Mouse (Mus musculus) gastrocnemius, adult 2 months (tissue): ENCODE results near the gene Asic4. TPM values are rescaled to one million over a fixed set of nuclear protein-coding genes. Genes with fewer than 3 reads are reported as not detected.

Experiments
- DNase-seq: peaks from one replicate; pipeline ENCODE4 v3.0.0; 2022
- H3K27ac ChIP-seq: fragments of 200-600 bp; 2 replicates; pipeline ENCODE4 v1.8.1; 2022; ENCODE audit warnings: mild to moderate bottlenecking
- H3K4me3 ChIP-seq: fragments of 200-600 bp; 2 replicates; pipeline ENCODE4 v1.8.1; 2022; ENCODE audit warnings: mild to moderate bottlenecking, moderate library complexity
- CTCF ChIP-seq: fragments of 200-600 bp; IDR thresholded peaks from 2 replicates; pipeline ENCODE4 v1.8.1; 2022; ENCODE audit warnings: antibody characterized with exemption, mild to moderate bottlenecking, moderate library complexity
- intact Hi-C: fragments of 180-260 bp; cut with DNase I; formaldehyde crosslinking; loops from one replicate; pipeline ENCODE4 v1.15.1; 2025
- total RNA-seq, 2 experiments: library from RNA; stranded (reverse); gene quantifications; 2 replicates each; pipeline ENCODE4 v1.2.3; 2021

Gene Asic4
- total RNA-seq, 2 experiments from 2014 or later = not detected

DNA sequence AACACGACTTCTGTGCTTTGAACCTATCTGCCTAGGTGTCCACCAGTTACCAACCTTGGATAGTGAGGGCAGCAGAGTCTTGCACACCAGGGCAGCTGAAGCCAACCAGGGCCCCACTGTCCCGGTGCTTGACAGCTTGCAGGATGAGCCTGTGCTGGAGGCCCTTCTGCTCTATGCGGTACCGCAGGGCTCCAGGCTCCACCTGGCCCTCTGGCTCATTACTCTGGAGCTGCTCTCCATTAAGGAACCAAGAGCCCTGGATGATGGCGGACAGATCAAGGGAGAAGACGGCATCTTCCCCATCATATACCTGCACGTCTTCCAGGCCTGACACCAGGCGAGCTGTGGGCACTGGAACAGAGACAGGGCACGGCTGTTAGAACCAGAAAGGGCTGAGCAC lies 51.7 kb downstream of the Asic4 start:
- H3K27ac ChIP-seq = no peak overlapping the region
- no peak for DNase-seq
- H3K4me3 ChIP-seq = no peak overlapping the region
- no peak for TF ChIP-seq CTCF
- intact Hi-C loops = no loop called here

- no peak overlapping the region for H3K27ac ChIP-seq
- DNase-seq = no peak
- H3K4me3 ChIP-seq = no peak overlapping the region
- intact Hi-C loops = no loop called here
- no peak for TF ChIP-seq CTCF
These were observed 52.9 kb downstream of the Asic4 start for GRCm38 (mm10) chr1:75502945-75503650.

GRCm38 (mm10) chr1:75503651-75503980 lies 53.4 kb downstream of the Asic4 start:
- H3K27ac ChIP-seq = no peak overlapping the region
- intact Hi-C loops = no loop called here

DNA sequence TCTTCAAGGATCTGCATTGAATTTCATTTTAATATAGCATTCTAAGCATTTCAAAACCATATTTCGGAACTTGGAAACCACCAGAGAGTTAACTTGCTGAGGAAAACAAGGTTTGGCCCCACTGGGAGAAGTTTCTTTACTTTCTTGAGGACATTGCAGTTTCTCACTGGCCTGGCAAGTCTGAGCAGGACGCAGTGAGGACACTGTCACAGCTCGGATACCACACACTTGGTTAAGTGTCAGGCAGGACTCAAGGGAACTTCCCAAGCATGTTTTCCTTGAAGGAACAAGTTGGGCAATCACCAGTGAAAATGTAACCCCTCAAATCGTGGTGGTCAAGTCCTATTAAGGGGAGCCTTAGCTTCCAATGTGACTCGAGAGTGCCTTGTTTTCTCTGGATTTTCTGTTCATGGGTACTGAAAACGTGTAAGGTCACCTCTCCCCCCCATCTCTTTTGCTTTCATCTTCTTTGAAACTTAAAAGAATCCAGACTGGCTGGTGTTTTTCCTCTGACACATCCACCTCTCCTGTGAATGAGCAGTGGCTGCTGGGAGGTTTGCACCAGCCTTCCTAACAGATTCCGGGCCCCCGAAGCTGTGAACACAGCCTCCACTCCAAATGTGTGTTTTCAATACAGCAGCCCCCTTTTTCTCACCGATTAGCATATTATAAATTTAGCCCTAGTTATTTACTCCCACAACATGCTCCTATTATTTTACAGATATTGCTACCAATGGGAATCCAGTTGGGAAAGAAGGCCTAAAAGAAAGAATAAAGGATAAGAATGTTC lies 54.2 kb downstream of the Asic4 start:
- DNase-seq = no peak
- H3K4me3 ChIP-seq = peak overlapping the region; percentile 82
- no peak for TF ChIP-seq CTCF
- intact Hi-C loops = loop anchor here (1.0 to 5.0 kb wide), 2 partner anchors 22 to 43 kb away; partner anchors contain the start of gene Slc4a3
- peak overlapping the region; percentile 92 for H3K27ac ChIP-seq

More at GRCm38 (mm10) chr1:75503651-75503980, 53.4 kb downstream of the Asic4 start:
- DNase-seq = no peak
- no peak overlapping the region for H3K4me3 ChIP-seq
- no peak for TF ChIP-seq CTCF

GRCm38 (mm10) chr1:75505159-75505955 lies 55.1 kb downstream of the Asic4 start:
- TF ChIP-seq CTCF = no peak
- DNase-seq = peak; percentile 87
- peak overlapping the region; percentile 82 for H3K4me3 ChIP-seq
- intact Hi-C loops = loop anchor here (5.0 kb wide), 1 partner anchor 42 kb away; the partner anchor contains the start of gene Slc4a3
- peak overlapping the region; percentile 92 for H3K27ac ChIP-seq

GRCm38 (mm10) chr1:75505956-75506831 lies 56.0 kb downstream of the Asic4 start, which contains the start of gene Obsl1:
Gene Obsl1 (minus strand): TSS chr1:75506452.
- no peak for TF ChIP-seq CTCF
- H3K4me3 ChIP-seq = peak within 1 kb of the TSS; percentile 82
- peak within 1 kb of the TSS; percentile 92 for H3K27ac ChIP-seq
- peak; percentile 84 for DNase-seq
- intact Hi-C loops = loop anchor here (5.0 kb wide), 1 partner anchor 41 kb away; the partner anchor contains the start of gene Slc4a3

DNA sequence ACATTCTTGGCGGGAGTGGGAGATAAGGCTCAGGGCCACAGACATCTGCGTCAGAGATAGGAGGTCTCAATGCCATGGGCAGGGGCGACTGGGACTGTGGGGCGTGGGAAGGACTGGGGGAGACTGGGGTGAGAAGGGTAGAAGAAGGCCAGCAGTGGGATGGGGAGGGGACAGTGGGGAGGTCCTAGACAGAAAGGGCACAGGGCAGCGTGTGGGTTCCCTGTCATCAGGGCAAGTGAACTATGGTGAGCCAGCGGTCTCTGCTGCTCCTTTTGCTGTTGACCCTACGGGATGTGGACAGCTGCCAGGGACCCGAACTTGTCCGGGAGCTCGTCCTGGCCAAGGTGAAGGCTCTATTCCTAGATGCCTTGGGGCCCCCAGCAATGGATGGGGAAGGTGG lies 56.8 kb downstream of the Asic4 start, which contains the start of gene Inha:
Gene Inha (plus strand): TSS at position 72 of the 400 bp plus-strand sequence.
- no peak for TF ChIP-seq CTCF
- H3K4me3 ChIP-seq = peak within 1 kb of the TSS; percentile 82
- no peak for DNase-seq
- intact Hi-C loops = loop anchor here (5.0 kb wide), 1 partner anchor 40 kb away; the partner anchor contains the start of gene Slc4a3
- peak within 1 kb of the TSS; percentile 92 for H3K27ac ChIP-seq

DNA sequence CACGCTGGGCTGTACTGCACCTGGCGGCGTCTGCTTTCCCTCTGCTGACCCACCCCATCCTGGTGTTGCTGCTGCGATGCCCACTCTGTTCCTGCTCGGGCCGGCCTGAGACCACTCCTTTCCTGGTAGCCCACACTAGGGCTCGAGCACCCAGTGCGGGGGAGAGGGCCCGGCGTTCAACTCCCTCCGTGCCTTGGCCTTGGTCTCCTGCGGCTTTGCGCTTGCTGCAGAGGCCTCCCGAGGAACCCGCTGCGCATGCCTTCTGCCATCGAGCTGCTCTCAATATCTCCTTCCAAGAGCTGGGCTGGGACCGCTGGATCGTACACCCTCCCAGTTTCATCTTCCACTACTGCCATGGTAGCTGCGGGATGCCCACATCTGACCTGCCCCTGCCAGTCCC lies 59.4 kb downstream of the Asic4 start:
- Histone ChIP-seq H3K4me3 (no peak overlapping the region), H3K27ac (no peak overlapping the region)
- intact Hi-C loops = loop anchor here (5.0 kb wide), 1 partner anchor 38 kb away; the partner anchor contains the start of gene Slc4a3
- no peak for TF ChIP-seq CTCF
- no peak for DNase-seq

GRCm38 (mm10) chr1:75510154-75510553 lies 59.9 kb downstream of the Asic4 start:
- intact Hi-C loops = no loop called here
- Histone ChIP-seq H3K27ac (no peak overlapping the region), H3K4me3 (no peak overlapping the region)
- no peak for TF ChIP-seq CTCF
- no peak for DNase-seq

DNA sequence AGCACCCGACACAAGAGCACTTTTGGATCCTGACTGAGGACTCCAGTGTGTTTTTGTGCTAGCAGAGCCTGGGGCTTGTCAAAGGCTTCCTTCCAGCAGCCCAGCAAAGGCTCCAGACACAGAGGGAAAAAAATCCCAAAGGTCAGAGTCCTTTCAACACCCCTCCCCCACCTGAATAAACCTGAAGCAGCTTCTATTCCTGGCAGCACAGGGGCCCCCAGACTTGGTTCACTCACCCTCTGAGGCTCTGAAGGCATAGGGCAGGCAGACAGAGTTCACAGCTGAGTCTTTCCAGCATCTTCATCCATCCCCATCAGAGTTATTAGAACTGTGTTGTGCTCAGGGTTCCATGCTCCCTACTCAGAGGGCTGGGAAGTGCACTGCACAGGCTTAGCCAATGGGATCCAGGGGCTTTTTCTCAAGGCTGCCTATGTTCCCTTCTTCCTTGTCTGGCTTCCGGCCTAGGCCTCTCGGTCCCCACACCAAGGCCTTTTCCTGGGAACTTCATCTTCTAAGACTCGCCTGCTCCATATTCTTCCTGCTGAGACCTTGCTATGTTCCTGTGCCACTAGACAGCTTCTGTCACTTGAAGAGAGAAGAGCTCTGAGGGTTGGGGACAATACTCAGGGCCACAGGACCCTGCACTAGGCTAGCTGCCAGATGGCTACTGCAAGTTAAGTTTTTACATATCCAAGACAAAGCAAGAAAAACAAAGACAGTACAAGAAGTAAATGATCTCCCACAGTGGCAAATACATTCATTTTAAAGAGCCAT lies 61.4 kb downstream of the Asic4 start:
- Histone ChIP-seq H3K4me3 (no peak overlapping the region), H3K27ac (peak overlapping the region; percentile 63)
- DNase-seq = no peak
- no peak for TF ChIP-seq CTCF
- intact Hi-C loops = no loop called here

GRCm38 (mm10) chr1:75512550-75512949 lies 62.3 kb downstream of the Asic4 start:
- DNase-seq = no peak
- H3K4me3 ChIP-seq = no peak overlapping the region
- intact Hi-C loops = no loop called here
- no peak overlapping the region for H3K27ac ChIP-seq
- no peak for TF ChIP-seq CTCF
